ENCODE assay signal across 8 mouse cellular contexts in the genomic region with DNA sequence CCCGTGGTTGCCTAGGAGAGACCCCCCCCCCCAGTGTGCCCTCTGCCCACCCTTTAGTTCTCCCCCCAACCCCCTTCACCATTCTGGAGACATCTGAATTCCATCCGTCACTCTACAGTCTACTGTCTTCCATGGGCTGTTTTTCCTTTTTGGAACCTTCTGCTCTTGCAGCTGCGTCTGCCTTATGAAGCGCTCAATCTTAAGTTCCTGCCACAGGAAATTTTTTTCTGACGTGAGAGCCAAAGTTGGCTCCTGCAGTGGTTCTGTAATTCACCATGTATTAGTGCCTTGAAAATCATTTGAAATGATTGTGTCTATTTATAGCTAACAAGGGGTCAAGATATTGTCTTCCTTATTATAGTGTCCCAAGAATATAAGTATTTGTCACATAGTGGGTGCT. TPM values are rescaled to one million over a fixed set of nuclear protein-coding genes. Genes with fewer than 3 reads are reported as not detected.
DNase-seq lines count a peak whose midpoint lies in the region; ATAC-seq and TF ChIP-seq lines count a peak whose summit lies in the region.

No protein-coding gene starts in this region.

- peaks cover 8% of the 10 kb centered on the region; the same call in 1 of the 2 replicates for H3K4me1 ChIP-seq in cerebellum, adult 2 months (ENCODE audit: control insufficient read depth, insufficient read depth, low read length)
- peaks cover 15 to 32% of the 10 kb centered on the region in 2 experiments for H3K4me1 ChIP-seq in CH12.LX (ENCODE audit: control insufficient read depth in 1 of 2, insufficient read depth in 2 of 2)
- peaks cover 35% of the 10 kb centered on the region for H3K4me1 ChIP-seq in heart, embryonic 15.5 days (replicated peaks)
- peaks cover 21% of the 10 kb centered on the region for H3K4me1 ChIP-seq in liver, embryonic 16.5 days (ENCODE audit: control insufficient read depth, low read depth, low read length)

- H3K36me3 ChIP-seq in CH12.LX (replicated peaks in 1 of 2; ENCODE audit: control insufficient read depth in 1 of 2, insufficient read depth in 1 of 2, low read length in 1 of 2), result peaks cover 30 to 60% of the 10 kb centered on the region in 2 experiments
- peaks cover 19% of the 10 kb centered on the region for H3K36me3 ChIP-seq in heart, embryonic 15.5 days
- peaks cover 15% of the 10 kb centered on the region for H3K36me3 ChIP-seq in liver, embryonic 16.5 days (ENCODE audit: control insufficient read depth, insufficient read depth)

- TF ChIP-seq CTCF in cerebellum, adult 2 months (IDR thresholded peaks at IDR 0.05; ENCODE audit: borderline replicate concordance, insufficient read depth, low read depth, low read length), result no peak
- no peak for TF ChIP-seq CTCF in CH12.LX (conservative IDR thresholded peaks at IDR 0.05 in 1 of 2, IDR thresholded peaks at IDR 0.05 in 1 of 2; ENCODE audit: low read depth in 2 of 2, low read length in 2 of 2)

- no peak for TF ChIP-seq EP300 in CH12.LX (IDR thresholded peaks at IDR 0.05; ENCODE audit: low read length)

- dilution Hi-C loops in CH12.LX (cut with MboI; ENCODE audit: extremely low pct_ligation_motif_present, extremely low pct_unique_long_range_greater_than_20kb, low sequenced_read_pairs), result no loop called here

- no peak for ATAC-seq in heart, embryonic 15.5 days (replicated peaks; ENCODE audit: insufficient number of reproducible peaks, insufficient read depth, low FRiP score, low read depth)
- no peak for ATAC-seq in liver, embryonic 16.5 days (ENCODE audit: low read depth)
- ATAC-seq in megakaryocyte-erythroid progenitor cell, adult 5-6 weeks (replicated peaks; ENCODE audit: low FRiP score, low TSS enrichment, poor library complexity, severe bottlenecking), result no peak

- TF ChIP-seq POLR2A in cerebellum, adult 2 months (IDR thresholded peaks at IDR 0.05; ENCODE audit: borderline replicate concordance, insufficient read depth, low read length), result no peak
- no peak for TF ChIP-seq POLR2A in CH12.LX (IDR thresholded peaks at IDR 0.05; ENCODE audit: low read depth, low read length)

- no peaks in the 10 kb centered on the region for H3K27me3 ChIP-seq in cerebellum, adult 2 months (ENCODE audit: control insufficient read depth, insufficient read depth, low read length)
- no peaks in the 10 kb centered on the region for H3K27me3 ChIP-seq in CH12.LX (replicated peaks)
- H3K27me3 ChIP-seq in heart, embryonic 15.5 days, result peaks cover 10% of the 10 kb centered on the region; the same call in 1 of the 2 replicates
- H3K27me3 ChIP-seq in liver, embryonic 16.5 days (ENCODE audit: control insufficient read depth, insufficient read depth, low read depth, low read length), result no peaks in the 10 kb centered on the region

- H3K9ac ChIP-seq in CH12.LX (ENCODE audit: insufficient read depth, low read depth), result no peak overlapping the region
- H3K9ac ChIP-seq in heart, embryonic 15.5 days, result no peak overlapping the region; the same call in 1 of the 2 replicates
- H3K9ac ChIP-seq in liver, embryonic 16.5 days (ENCODE audit: low read depth, low read length), result peak overlapping the region; percentile 82; the same call in 1 of the 2 replicates

- peak overlapping the region; percentile 81 for H3K4me3 ChIP-seq in cerebellum, adult 2 months (replicated peaks; ENCODE audit: insufficient read depth, low read depth, low read length)
- H3K4me3 ChIP-seq in CH12.LX (replicated peaks in 1 of 3; ENCODE audit: low read depth in 2 of 3, low read length in 2 of 3, poor library complexity in 1 of 3), result no peak overlapping the region
- peak overlapping the region; percentile 62 for H3K4me3 ChIP-seq in heart, embryonic 15.5 days
- H3K4me3 ChIP-seq in liver, embryonic 16.5 days (ENCODE audit: low read depth, low read length), result peak overlapping the region; percentile 73

- peaks cover 4% of the 10 kb centered on the region for H3K79me2 ChIP-seq in CH12.LX (replicated peaks; ENCODE audit: control insufficient read depth, extremely low read depth, insufficient read depth, poor library complexity, severe bottlenecking)

- in situ Hi-C loops in CH12.LX (cut with MboI; ENCODE audit: low pct_ligation_motif_present, low pct_unique_long_range_greater_than_20kb, low sequenced_read_pairs), result no loop called here

- H3K9me3 ChIP-seq in CH12.LX (replicated peaks; ENCODE audit: low read length), result peaks cover 7% of the 10 kb centered on the region
- H3K9me3 ChIP-seq in heart, embryonic 15.5 days (replicated peaks), result no peaks in the 10 kb centered on the region
- no peaks in the 10 kb centered on the region for H3K9me3 ChIP-seq in liver, embryonic 16.5 days (replicated peaks; ENCODE audit: control insufficient read depth, low read length)

- no peak for TF ChIP-seq RAD21 in CH12.LX (IDR thresholded peaks at IDR 0.05; ENCODE audit: low read depth, low read length)

- 0 out of 2 replicates have a peak overlapping the region, but pooled peaks have one; percentile 93 for H3K27ac ChIP-seq in cerebellum, adult 2 months (ENCODE audit: insufficient read depth, low read length)
- no peak overlapping the region for H3K27ac ChIP-seq in CH12.LX (ENCODE audit: insufficient read depth, low read depth)
- H3K27ac ChIP-seq in heart, embryonic 15.5 days, result peak overlapping the region; percentile 82; the same call in 1 of the 2 replicates
- H3K27ac ChIP-seq in liver, embryonic 16.5 days (ENCODE audit: low read length), result no peak overlapping the region

- peak overlapping the region; percentile 58; the same call in 1 of the 2 replicates for H3K4me2 ChIP-seq in CH12.LX (ENCODE audit: insufficient read depth, low read depth, poor library complexity, severe bottlenecking)
- H3K4me2 ChIP-seq in heart, embryonic 15.5 days, result peak overlapping the region; percentile 95
- peak overlapping the region; percentile 99 for H3K4me2 ChIP-seq in liver, embryonic 16.5 days (ENCODE audit: low read depth, low read length)

- WGBS in cerebellum, adult 2 months, result 41% methylated on average over 5 of the region's 5 CpGs
- 65% methylated on average over 5 of the region's 5 CpGs for WGBS in heart, embryonic 15.5 days
- WGBS in liver, embryonic 16.5 days (ENCODE audit: insufficient replicate concordance), result 63% methylated on average over 5 of the region's 5 CpGs

- DNase-seq in cerebellum, adult 2 months, result no peak
- DNase-seq in cerebellum, postnatal 36 days, result no peak
- no peak for DNase-seq in CH12.LX (ENCODE audit: extremely low read depth)
- no peak for DNase-seq in Muller cell, postnatal 12 days (ENCODE audit: inconsistent ontology term)
- DNase-seq in gastrocnemius, adult 18-20 months (ENCODE audit: low spot score), result no peak

RNA-seq across cellular contexts. Expression of gene Kank3, which starts 6.3 kb away (rescaled TPM):
- 52.1 and 59.5 TPM in 2 replicates for polyA plus RNA-seq in cerebellum, adult 2 months (2012; rRNA removed)
- total RNA-seq in CH12.LX (2012; rRNA removed), result 10.8 and 15.7 TPM in 2 replicates
- 0.50 and 0.81 TPM in 2 replicates for total RNA-seq in CH12.LX (2014; rRNA removed)
- 0.78 and 1.8 TPM in 2 replicates for polyA plus RNA-seq in CH12.LX (2012; ENCODE audit: insufficient read length, low read depth)
- polyA plus RNA-seq in heart, embryonic 15.5 days (2015; fragmentation: Nextera tagmentation; extraction: Ambion mirVana), result 44.1 and 52.6 TPM in 2 replicates
- 10.0 and 13.7 TPM in 2 replicates for polyA plus RNA-seq in liver, embryonic 16.5 days (2015; fragmentation: Nextera tagmentation; extraction: Ambion mirVana)
- total RNA-seq in megakaryocyte-erythroid progenitor cell, adult 5-6 weeks (2014; fragmentation: Nextera tagmentation), result 12.0 and 19.7 TPM in 2 replicates
- 1.6 and 2.4 TPM in 2 replicates for total RNA-seq in megakaryocyte-erythroid progenitor cell, adult 5-6 weeks (2017)
- total RNA-seq in gastrocnemius, adult 18-20 months (2021), result 10 to 100 TPM; 13.4 to 16.6 TPM

RNA-seq across cellular contexts. Expression of gene Rps28, which starts 7.8 kb away (rescaled TPM):
- polyA plus RNA-seq in cerebellum, adult 2 months (2012; rRNA removed), result 471 and 493 TPM in 2 replicates
- 4,496 and 4,575 TPM in 2 replicates for total RNA-seq in CH12.LX (2012; rRNA removed)
- total RNA-seq in CH12.LX (2014; rRNA removed), result 696 and 765 TPM in 2 replicates
- polyA plus RNA-seq in CH12.LX (2012; ENCODE audit: insufficient read length, low read depth), result 782 and 837 TPM in 2 replicates
- 456 and 543 TPM in 2 replicates for polyA plus RNA-seq in heart, embryonic 15.5 days (2015; fragmentation: Nextera tagmentation; extraction: Ambion mirVana)
- 389 and 463 TPM in 2 replicates for polyA plus RNA-seq in liver, embryonic 16.5 days (2015; fragmentation: Nextera tagmentation; extraction: Ambion mirVana)
- 3,294 and 3,898 TPM in 2 replicates for total RNA-seq in megakaryocyte-erythroid progenitor cell, adult 5-6 weeks (2014; fragmentation: Nextera tagmentation)
- 3,120 and 3,626 TPM in 2 replicates for total RNA-seq in megakaryocyte-erythroid progenitor cell, adult 5-6 weeks (2017)
- 100 to 1,000 TPM; 586 to 627 TPM for total RNA-seq in gastrocnemius, adult 18-20 months (2021)

RNA-seq across cellular contexts. Expression of gene Ndufa7, which starts 7.8 kb away (rescaled TPM):
- 341 and 361 TPM in 2 replicates for polyA plus RNA-seq in cerebellum, adult 2 months (2012; rRNA removed)
- total RNA-seq in CH12.LX (2012; rRNA removed) (316 and 364 TPM in 2 replicates), CH12.LX (2014; rRNA removed) (168 and 194 TPM in 2 replicates)
- polyA plus RNA-seq in CH12.LX (2012; ENCODE audit: insufficient read length, low read depth), result 153 and 164 TPM in 2 replicates
- 487 and 517 TPM in 2 replicates for polyA plus RNA-seq in heart, embryonic 15.5 days (2015; fragmentation: Nextera tagmentation; extraction: Ambion mirVana)
- 243 and 245 TPM in 2 replicates for polyA plus RNA-seq in liver, embryonic 16.5 days (2015; fragmentation: Nextera tagmentation; extraction: Ambion mirVana)
- 261 and 275 TPM in 2 replicates for total RNA-seq in megakaryocyte-erythroid progenitor cell, adult 5-6 weeks (2014; fragmentation: Nextera tagmentation)
- 85.6 and 250 TPM in 2 replicates for total RNA-seq in megakaryocyte-erythroid progenitor cell, adult 5-6 weeks (2017)
- total RNA-seq in gastrocnemius, adult 18-20 months (2021), result 100 to 1,000 TPM; 375 to 377 TPM

RNA-seq across cellular contexts. Expression of gene Cd320, which starts 26.3 kb away (rescaled TPM):
- 34.4 and 34.7 TPM in 2 replicates for polyA plus RNA-seq in cerebellum, adult 2 months (2012; rRNA removed)
- total RNA-seq in CH12.LX (2012; rRNA removed), result 53.7 and 57.1 TPM in 2 replicates
- 67.1 and 84.2 TPM in 2 replicates for total RNA-seq in CH12.LX (2014; rRNA removed)
- 45.3 and 50.9 TPM in 2 replicates for polyA plus RNA-seq in CH12.LX (2012; ENCODE audit: insufficient read length, low read depth)
- polyA plus RNA-seq in heart, embryonic 15.5 days (2015; fragmentation: Nextera tagmentation; extraction: Ambion mirVana), result 31.4 and 39.9 TPM in 2 replicates
- 11.9 and 12.1 TPM in 2 replicates for polyA plus RNA-seq in liver, embryonic 16.5 days (2015; fragmentation: Nextera tagmentation; extraction: Ambion mirVana)
- total RNA-seq in megakaryocyte-erythroid progenitor cell, adult 5-6 weeks (2014; fragmentation: Nextera tagmentation), result 11.4 and 19.2 TPM in 2 replicates
- total RNA-seq in megakaryocyte-erythroid progenitor cell, adult 5-6 weeks (2017), result 14.1 and 19.6 TPM in 2 replicates
- 10 to 100 TPM; 14.8 to 15.2 TPM for total RNA-seq in gastrocnemius, adult 18-20 months (2021)

RNA-seq across cellular contexts. Expression of gene Angptl4, which starts 35.0 kb away (rescaled TPM):
- 1.6 and 1.9 TPM in 2 replicates for polyA plus RNA-seq in cerebellum, adult 2 months (2012; rRNA removed)
- 8.0 and 9.4 TPM in 2 replicates for total RNA-seq in CH12.LX (2012; rRNA removed)
- 11.7 and 12.2 TPM in 2 replicates for total RNA-seq in CH12.LX (2014; rRNA removed)
- 6.3 and 6.8 TPM in 2 replicates for polyA plus RNA-seq in CH12.LX (2012; ENCODE audit: insufficient read length, low read depth)
- 15.4 and 20.0 TPM in 2 replicates for polyA plus RNA-seq in heart, embryonic 15.5 days (2015; fragmentation: Nextera tagmentation; extraction: Ambion mirVana)
- 29.3 and 29.6 TPM in 2 replicates for polyA plus RNA-seq in liver, embryonic 16.5 days (2015; fragmentation: Nextera tagmentation; extraction: Ambion mirVana)
- total RNA-seq in megakaryocyte-erythroid progenitor cell, adult 5-6 weeks (2014; fragmentation: Nextera tagmentation), result 14.9 and 18.2 TPM in 2 replicates
- total RNA-seq in megakaryocyte-erythroid progenitor cell, adult 5-6 weeks (2017), result 13.0 and 17.1 TPM in 2 replicates
- 1 to 10 TPM; 4.3 to 6.6 TPM for total RNA-seq in gastrocnemius, adult 18-20 months (2021)

Comparison
In these comparisons a context has a peak if more than half of its experiments do, and no peak if none do; other contexts are left out.
1. H3K27ac ChIP-seq: peak in cerebellum, adult 2 months (single experiment) and heart, embryonic 15.5 days (single experiment); none in CH12.LX (single experiment) and liver, embryonic 16.5 days (single experiment).
2. H3K4me3 ChIP-seq: peak in cerebellum, adult 2 months (single experiment), heart, embryonic 15.5 days (single experiment) and liver, embryonic 16.5 days (single experiment); none in CH12.LX (0 of 3).
3. Peak in every context shown above with its lines, with median percentiles within 50 percentile points of each other: H3K4me2 ChIP-seq.